Mouse (Mus musculus) spleen, adult 2 months (tissue): ENCODE data around the gene Lmtk3.

Source experiments
- CTCF ChIP-seq: fragments of 200-500 bp; IDR thresholded peaks from 2 replicates; pipeline ENCODE4 v1.5.1; 2011; ENCODE audit warnings: mild to moderate bottlenecking, inconsistent platforms; ENCODE audit not compliant: insufficient read depth, insufficient read length, insufficient replicate concordance; ENCODE audit errors: extremely low read depth
- POLR2A ChIP-seq: fragments of 200-500 bp; IDR thresholded peaks from 2 replicates; pipeline ENCODE4 v1.6.1; 2011; ENCODE audit warnings: low read depth, low read length, inconsistent platforms

DNA sequence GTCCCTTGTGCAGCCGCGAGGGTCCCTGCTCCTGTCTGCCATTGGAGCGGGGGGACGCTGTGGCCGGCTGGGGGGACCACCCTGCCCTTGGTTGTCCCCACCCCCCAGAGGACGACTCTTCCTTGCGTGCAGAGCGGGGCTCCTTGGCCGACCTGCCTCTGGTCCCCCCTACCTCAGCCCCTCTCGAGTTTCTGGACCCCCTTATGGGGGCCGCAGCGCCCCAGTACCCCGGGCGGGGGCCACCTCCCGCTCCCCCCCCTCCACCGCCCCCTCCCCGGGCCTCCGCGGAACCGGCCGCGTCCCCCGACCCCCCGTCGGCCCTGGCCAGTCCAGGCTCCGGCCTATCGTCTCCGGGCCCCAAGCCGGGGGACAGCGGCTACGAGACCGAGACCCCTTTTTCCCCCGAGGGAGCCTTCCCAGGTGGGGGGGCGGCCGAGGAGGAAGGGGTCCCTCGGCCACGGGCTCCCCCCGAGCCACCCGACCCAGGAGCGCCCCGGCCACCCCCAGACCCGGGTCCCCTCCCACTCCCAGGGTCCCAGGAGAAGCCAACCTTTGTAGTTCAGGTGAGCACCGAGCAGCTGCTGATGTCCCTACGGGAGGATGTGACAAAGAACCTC, 10.5 kb downstream of the Lmtk3 start:
- no peak for TF ChIP-seq CTCF
- TF ChIP-seq POLR2A: no peak
